Mouse (Mus musculus): Measurements from ENCODE around the gene Adora2b. TPM values are rescaled to one million over a fixed set of nuclear protein-coding genes. Genes with fewer than 3 reads are reported as not detected.

Gene Adora2b
- polyA plus RNA-seq, 1 experiment, result 10.6 TPM

GRCm38 (mm10) chr11:62259214-62259613 lies 10.4 kb downstream of the Adora2b start:
- TF ChIP-seq GATA1 (IDR thresholded peaks at IDR 0.05; ENCODE audit: borderline replicate concordance, low read length) (no peak), FLI1 (IDR thresholded peaks at IDR 0.05; ENCODE audit: low read length) (no peak)
- Histone ChIP-seq H3K27me3 (replicated peaks) (no peaks in the 10 kb centered on the region), H3K4me3 (replicated peaks) (no peak overlapping the region), H3K9me3 (no peaks in the 10 kb centered on the region), H3K36me3 (replicated peaks; ENCODE audit: low read length) (peaks cover 92% of the 10 kb centered on the region), H3K4me1 (peaks cover 100% of the 10 kb centered on the region)

GRCm38 (mm10) chr11:62263599-62263998 lies 14.8 kb downstream of the Adora2b start:
- H3K27me3 ChIP-seq (replicated peaks), result no peaks in the 10 kb centered on the region
- peaks cover 93% of the 10 kb centered on the region for H3K4me1 ChIP-seq
- TF ChIP-seq GATA1 (IDR thresholded peaks at IDR 0.05; ENCODE audit: borderline replicate concordance, low read length) (no peak), FLI1 (IDR thresholded peaks at IDR 0.05; ENCODE audit: low read length) (no peak)
- no peak overlapping the region for H3K4me3 ChIP-seq (replicated peaks)
- H3K36me3 ChIP-seq (replicated peaks; ENCODE audit: low read length), result peaks cover 97% of the 10 kb centered on the region
- H3K9me3 ChIP-seq, result no peaks in the 10 kb centered on the region

GRCm38 (mm10) chr11:62264018-62264417 lies 15.2 kb downstream of the Adora2b start:
- H3K4me3 ChIP-seq (replicated peaks), result no peak overlapping the region
- peaks cover 97% of the 10 kb centered on the region for H3K36me3 ChIP-seq (replicated peaks; ENCODE audit: low read length)
- TF ChIP-seq FLI1 (IDR thresholded peaks at IDR 0.05; ENCODE audit: low read length) (no peak), GATA1 (IDR thresholded peaks at IDR 0.05; ENCODE audit: borderline replicate concordance, low read length) (no peak)
- H3K9me3 ChIP-seq, result no peaks in the 10 kb centered on the region
- no peaks in the 10 kb centered on the region for H3K27me3 ChIP-seq (replicated peaks)
- peaks cover 93% of the 10 kb centered on the region for H3K4me1 ChIP-seq

- TF ChIP-seq GATA1 (IDR thresholded peaks at IDR 0.05; ENCODE audit: borderline replicate concordance, low read length) (no peak), FLI1 (IDR thresholded peaks at IDR 0.05; ENCODE audit: low read length) (no peak)
- no peaks in the 10 kb centered on the region for H3K9me3 ChIP-seq
- H3K4me1 ChIP-seq, result peaks cover 93% of the 10 kb centered on the region
- H3K27me3 ChIP-seq (replicated peaks), result no peaks in the 10 kb centered on the region
- H3K36me3 ChIP-seq (replicated peaks; ENCODE audit: low read length), result peaks cover 98% of the 10 kb centered on the region
- no peak overlapping the region for H3K4me3 ChIP-seq (replicated peaks)
Measured at GRCm38 (mm10) chr11:62265642-62266041, 16.9 kb downstream of the Adora2b start.

- H3K4me3 ChIP-seq (replicated peaks), result no peak overlapping the region
Measured at GRCm38 (mm10) chr11:62266466-62267214, 17.9 kb downstream of the Adora2b start.

GRCm38 (mm10) chr11:62268381-62268780 lies 19.6 kb downstream of the Adora2b start:
- H3K4me3 ChIP-seq (replicated peaks), result peak overlapping the region; percentile 15
- H3K27me3 ChIP-seq (replicated peaks), result no peaks in the 10 kb centered on the region
- peaks cover 80% of the 10 kb centered on the region for H3K4me1 ChIP-seq
- no peaks in the 10 kb centered on the region for H3K9me3 ChIP-seq
- TF ChIP-seq GATA1 (IDR thresholded peaks at IDR 0.05; ENCODE audit: borderline replicate concordance, low read length) (no peak), FLI1 (IDR thresholded peaks at IDR 0.05; ENCODE audit: low read length) (no peak)
- H3K36me3 ChIP-seq (replicated peaks; ENCODE audit: low read length), result peaks cover 93% of the 10 kb centered on the region

More at GRCm38 (mm10) chr11:62266466-62267214, 17.9 kb downstream of the Adora2b start:
- Histone ChIP-seq H3K36me3 (replicated peaks; ENCODE audit: low read length) (peaks cover 98% of the 10 kb centered on the region), H3K27me3 (replicated peaks) (no peaks in the 10 kb centered on the region), H3K4me1 (peaks cover 89% of the 10 kb centered on the region), H3K9me3 (no peaks in the 10 kb centered on the region)
- no peak for TF ChIP-seq FLI1 (IDR thresholded peaks at IDR 0.05; ENCODE audit: low read length)
- no peak for TF ChIP-seq GATA1 (IDR thresholded peaks at IDR 0.05; ENCODE audit: borderline replicate concordance, low read length)

GRCm38 (mm10) chr11:62269097-62269496 lies 20.3 kb downstream of the Adora2b start:
- TF ChIP-seq FLI1 (IDR thresholded peaks at IDR 0.05; ENCODE audit: low read length) (no peak), GATA1 (IDR thresholded peaks at IDR 0.05; ENCODE audit: borderline replicate concordance, low read length) (no peak)

GRCm38 (mm10) chr11:62270851-62271250 lies 22.1 kb downstream of the Adora2b start:
- Histone ChIP-seq H3K4me1 (peaks cover 63% of the 10 kb centered on the region), H3K36me3 (replicated peaks; ENCODE audit: low read length) (peaks cover 82% of the 10 kb centered on the region)
- TF ChIP-seq FLI1 (IDR thresholded peaks at IDR 0.05; ENCODE audit: low read length) (no peak), GATA1 (IDR thresholded peaks at IDR 0.05; ENCODE audit: borderline replicate concordance, low read length) (no peak)

More at GRCm38 (mm10) chr11:62269097-62269496, 20.3 kb downstream of the Adora2b start:
- Histone ChIP-seq H3K27me3 (replicated peaks) (no peaks in the 10 kb centered on the region), H3K36me3 (replicated peaks; ENCODE audit: low read length) (peaks cover 93% of the 10 kb centered on the region), H3K4me1 (peaks cover 73% of the 10 kb centered on the region), H3K9me3 (no peaks in the 10 kb centered on the region), H3K4me3 (replicated peaks) (no peak overlapping the region)

GRCm38 (mm10) chr11:62277086-62277485 lies 28.3 kb downstream of the Adora2b start:
- peaks cover 47% of the 10 kb centered on the region for H3K4me1 ChIP-seq
- no peak overlapping the region for H3K4me3 ChIP-seq (replicated peaks)
- peaks cover 31% of the 10 kb centered on the region for H3K36me3 ChIP-seq (replicated peaks; ENCODE audit: low read length)
- no peak for TF ChIP-seq GATA1 (IDR thresholded peaks at IDR 0.05; ENCODE audit: borderline replicate concordance, low read length)
- no peaks in the 10 kb centered on the region for H3K27me3 ChIP-seq (replicated peaks)
- H3K9me3 ChIP-seq, result no peaks in the 10 kb centered on the region

More at GRCm38 (mm10) chr11:62270851-62271250, 22.1 kb downstream of the Adora2b start:
- no peaks in the 10 kb centered on the region for H3K27me3 ChIP-seq (replicated peaks)
- no peak overlapping the region for H3K4me3 ChIP-seq (replicated peaks)
- H3K9me3 ChIP-seq, result no peaks in the 10 kb centered on the region

- no peaks in the 10 kb centered on the region for H3K27me3 ChIP-seq (replicated peaks)
- H3K4me3 ChIP-seq (replicated peaks), result peak overlapping the region; percentile 80
- peaks cover 47% of the 10 kb centered on the region for H3K4me1 ChIP-seq
- no peaks in the 10 kb centered on the region for H3K9me3 ChIP-seq
- no peak for TF ChIP-seq FLI1 (IDR thresholded peaks at IDR 0.05; ENCODE audit: low read length)
- peaks cover 30% of the 10 kb centered on the region for H3K36me3 ChIP-seq (replicated peaks; ENCODE audit: low read length)
Measured at GRCm38 (mm10) chr11:62278027-62278426, 29.2 kb downstream of the Adora2b start.

Measured in megakaryocyte, embryonic 14.5 days (primary cell).